Mouse (Mus musculus): Measurements from ENCODE around the gene Smap2. TPM values are rescaled to one million over a fixed set of nuclear protein-coding genes. Genes with fewer than 3 reads are reported as not detected.

Smap2 gene
- polyA plus RNA-seq, 1 experiment = 35.5 TPM

GRCm38 (mm10) chr4:120992284-120992683, 24.8 kb downstream of the Smap2 start:
- Histone ChIP-seq H3K4me3 (ENCODE audit: insufficient read depth, low read length) (no peak overlapping the region), H3K27ac (ENCODE audit: insufficient read depth, low read length) (no peak overlapping the region), H3K4me1 (ENCODE audit: control insufficient read depth, insufficient read depth, low read length) (no peaks in the 10 kb centered on the region; the same call in 1 of the 2 replicates)
- no peak for TF ChIP-seq CTCF (IDR thresholded peaks at IDR 0.05; ENCODE audit: borderline replicate concordance, insufficient read depth, low read length)
- no peak for TF ChIP-seq POLR2A (IDR thresholded peaks at IDR 0.05; ENCODE audit: low read depth, low read length)

GRCm38 (mm10) chr4:120987319-120987718, 29.7 kb downstream of the Smap2 start:
- Histone ChIP-seq H3K4me1 (ENCODE audit: control insufficient read depth, insufficient read depth, low read length) (no peaks in the 10 kb centered on the region), H3K27ac (ENCODE audit: insufficient read depth, low read length) (no peak overlapping the region), H3K4me3 (ENCODE audit: insufficient read depth, low read length) (no peak overlapping the region)
- TF ChIP-seq CTCF (IDR thresholded peaks at IDR 0.05; ENCODE audit: borderline replicate concordance, insufficient read depth, low read length) = no peak
- no peak for TF ChIP-seq POLR2A (IDR thresholded peaks at IDR 0.05; ENCODE audit: low read depth, low read length)

GRCm38 (mm10) chr4:120986446-120986845, 30.6 kb downstream of the Smap2 start:
- TF ChIP-seq CTCF (IDR thresholded peaks at IDR 0.05; ENCODE audit: borderline replicate concordance, insufficient read depth, low read length) (no peak), POLR2A (IDR thresholded peaks at IDR 0.05; ENCODE audit: low read depth, low read length) (no peak)
- Histone ChIP-seq H3K4me3 (ENCODE audit: insufficient read depth, low read length) (no peak overlapping the region), H3K4me1 (ENCODE audit: control insufficient read depth, insufficient read depth, low read length) (no peaks in the 10 kb centered on the region)

GRCm38 (mm10) chr4:120978221-120978620, 38.8 kb downstream of the Smap2 start:
- TF ChIP-seq POLR2A (IDR thresholded peaks at IDR 0.05; ENCODE audit: low read depth, low read length) = no peak
- TF ChIP-seq CTCF (IDR thresholded peaks at IDR 0.05; ENCODE audit: borderline replicate concordance, insufficient read depth, low read length) = no peak
- Histone ChIP-seq H3K27ac (ENCODE audit: insufficient read depth, low read length) (no peak overlapping the region), H3K4me1 (ENCODE audit: control insufficient read depth, insufficient read depth, low read length) (no peaks in the 10 kb centered on the region), H3K4me3 (ENCODE audit: insufficient read depth, low read length) (no peak overlapping the region)

More at GRCm38 (mm10) chr4:120986446-120986845, 30.6 kb downstream of the Smap2 start:
- H3K27ac ChIP-seq (ENCODE audit: insufficient read depth, low read length) = no peak overlapping the region

GRCm38 (mm10) chr4:120975428-120975734, 41.7 kb downstream of the Smap2 start:
- no peak overlapping the region for H3K27ac ChIP-seq (ENCODE audit: insufficient read depth, low read length)
- TF ChIP-seq POLR2A (IDR thresholded peaks at IDR 0.05; ENCODE audit: low read depth, low read length) (no peak), CTCF (IDR thresholded peaks at IDR 0.05; ENCODE audit: borderline replicate concordance, insufficient read depth, low read length) (no peak)

GRCm38 (mm10) chr4:120974711-120975427, 42.2 kb downstream of the Smap2 start:
- no peaks in the 10 kb centered on the region for H3K4me1 ChIP-seq (ENCODE audit: control insufficient read depth, insufficient read depth, low read length)
- H3K27ac ChIP-seq (ENCODE audit: insufficient read depth, low read length) = no peak overlapping the region
- H3K4me3 ChIP-seq (ENCODE audit: insufficient read depth, low read length) = no peak overlapping the region
- TF ChIP-seq POLR2A (IDR thresholded peaks at IDR 0.05; ENCODE audit: low read depth, low read length) (no peak), CTCF (IDR thresholded peaks at IDR 0.05; ENCODE audit: borderline replicate concordance, insufficient read depth, low read length) (no peak)

More at GRCm38 (mm10) chr4:120975428-120975734, 41.7 kb downstream of the Smap2 start:
- Histone ChIP-seq H3K4me1 (ENCODE audit: control insufficient read depth, insufficient read depth, low read length) (no peaks in the 10 kb centered on the region), H3K4me3 (ENCODE audit: insufficient read depth, low read length) (no peak overlapping the region)

- Histone ChIP-seq H3K4me1 (ENCODE audit: control insufficient read depth, insufficient read depth, low read length) (no peaks in the 10 kb centered on the region), H3K27ac (ENCODE audit: insufficient read depth, low read length) (no peak overlapping the region), H3K4me3 (ENCODE audit: insufficient read depth, low read length) (no peak overlapping the region)
- TF ChIP-seq POLR2A (IDR thresholded peaks at IDR 0.05; ENCODE audit: low read depth, low read length) = no peak
- no peak for TF ChIP-seq CTCF (IDR thresholded peaks at IDR 0.05; ENCODE audit: borderline replicate concordance, insufficient read depth, low read length)
Measured at GRCm38 (mm10) chr4:120971842-120972241, 45.2 kb downstream of the Smap2 start.

- no peak for TF ChIP-seq POLR2A (IDR thresholded peaks at IDR 0.05; ENCODE audit: low read depth, low read length)
- TF ChIP-seq CTCF (IDR thresholded peaks at IDR 0.05; ENCODE audit: borderline replicate concordance, insufficient read depth, low read length) = peak; percentile 74; the same call in 1 of the 2 replicates
- no peaks in the 10 kb centered on the region for H3K4me1 ChIP-seq (ENCODE audit: control insufficient read depth, insufficient read depth, low read length)
- H3K27ac ChIP-seq (ENCODE audit: insufficient read depth, low read length) = no peak overlapping the region
- H3K4me3 ChIP-seq (ENCODE audit: insufficient read depth, low read length) = no peak overlapping the region
Measured at GRCm38 (mm10) chr4:120969382-120970146, 47.5 kb downstream of the Smap2 start.

GRCm38 (mm10) chr4:120968486-120968885, 48.6 kb downstream of the Smap2 start:
- H3K27ac ChIP-seq (ENCODE audit: insufficient read depth, low read length) = no peak overlapping the region
- TF ChIP-seq CTCF (IDR thresholded peaks at IDR 0.05; ENCODE audit: borderline replicate concordance, insufficient read depth, low read length) (no peak), POLR2A (IDR thresholded peaks at IDR 0.05; ENCODE audit: low read depth, low read length) (no peak)
- no peak overlapping the region for H3K4me3 ChIP-seq (ENCODE audit: insufficient read depth, low read length)
- H3K4me1 ChIP-seq (ENCODE audit: control insufficient read depth, insufficient read depth, low read length) = no peaks in the 10 kb centered on the region

- H3K27ac ChIP-seq (ENCODE audit: insufficient read depth, low read length) = no peak overlapping the region
- H3K4me1 ChIP-seq (ENCODE audit: control insufficient read depth, insufficient read depth, low read length) = peaks cover 4% of the 10 kb centered on the region; the same call in 1 of the 2 replicates
- H3K4me3 ChIP-seq (ENCODE audit: insufficient read depth, low read length) = no peak overlapping the region
- TF ChIP-seq POLR2A (IDR thresholded peaks at IDR 0.05; ENCODE audit: low read depth, low read length) = no peak
- no peak for TF ChIP-seq CTCF (IDR thresholded peaks at IDR 0.05; ENCODE audit: borderline replicate concordance, insufficient read depth, low read length)
Measured at GRCm38 (mm10) chr4:120955586-120955985, 61.5 kb downstream of the Smap2 start.

Measured in embryonic fibroblast, embryonic 13.5 days (primary cell).